Mouse (Mus musculus): Measurements from ENCODE around the gene Dynlt1c.
"Not testable (repeated sequence)": the region's sequence is repeated elsewhere in the genome, so short reads cannot be mapped to it uniquely, and the experiment has no call there.

The Dynlt1c gene

DNA sequence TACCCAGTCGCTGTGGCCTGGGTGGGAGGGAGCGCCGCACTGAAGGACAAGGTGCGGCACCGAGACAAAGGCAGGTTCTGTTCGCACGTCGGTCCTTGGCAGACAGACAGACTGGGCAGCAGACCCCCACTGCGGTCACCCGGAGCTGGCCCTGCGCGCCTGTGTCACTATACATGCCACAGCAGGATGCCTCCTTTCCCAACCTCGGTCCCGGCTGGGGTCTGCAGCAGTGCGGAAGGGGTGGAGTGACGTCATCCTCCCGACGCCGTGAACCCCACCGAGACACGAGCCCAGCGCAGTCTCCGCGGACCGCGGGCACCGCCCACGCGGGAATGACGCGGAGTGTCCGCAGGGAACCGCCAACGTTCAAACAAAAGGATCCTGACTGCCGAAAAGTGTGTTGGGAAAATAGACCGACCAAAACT, 53.6 kb downstream of the Dynlt1c start:
- peak in 1 of 2 experiments; percentile 70 for DNase-seq (ENCODE audit: low spot score in 2 of 2)

DNA sequence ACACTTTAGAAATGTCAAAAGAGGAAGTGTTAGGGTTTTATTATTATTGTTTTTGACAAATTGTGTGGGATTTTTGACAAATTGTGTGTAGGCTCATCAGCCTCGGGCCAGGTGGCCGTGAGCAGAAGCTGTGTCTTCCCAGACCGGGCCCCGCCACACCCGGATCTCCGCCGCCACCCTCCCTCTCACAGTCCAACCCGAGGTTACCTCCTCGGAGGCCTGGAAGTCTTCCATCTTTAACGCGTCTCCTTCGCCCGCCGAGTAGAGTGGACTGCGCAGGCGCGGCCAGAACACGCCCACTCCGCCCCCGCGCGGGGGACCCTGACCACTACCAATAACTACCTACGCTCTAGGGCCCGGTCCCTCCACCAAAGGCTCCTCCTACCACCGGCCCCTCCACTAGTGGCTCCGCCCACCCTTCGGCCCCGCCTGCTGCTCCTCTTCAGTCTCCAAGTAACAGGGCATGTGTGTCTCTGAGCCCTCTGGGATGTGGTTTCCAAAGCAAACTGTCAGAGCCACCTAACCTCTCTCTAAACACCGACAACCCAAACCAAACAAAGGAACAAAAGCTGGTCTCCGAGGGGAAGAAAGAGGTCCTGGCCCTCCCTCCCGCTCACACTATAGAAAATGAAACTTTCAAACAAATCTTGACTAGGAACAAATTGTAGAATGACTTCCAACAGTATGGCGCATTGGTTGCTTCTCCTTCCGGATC, 54.3 kb downstream of the Dynlt1c start, which contains the start of gene Dynlt1f:
TSS of gene Dynlt1f (minus strand) at position 334 of the 715 bp plus-strand sequence.
- DNase-seq (ENCODE audit: low spot score in 2 of 2), result peak; percentile 65 to 71

DNA sequence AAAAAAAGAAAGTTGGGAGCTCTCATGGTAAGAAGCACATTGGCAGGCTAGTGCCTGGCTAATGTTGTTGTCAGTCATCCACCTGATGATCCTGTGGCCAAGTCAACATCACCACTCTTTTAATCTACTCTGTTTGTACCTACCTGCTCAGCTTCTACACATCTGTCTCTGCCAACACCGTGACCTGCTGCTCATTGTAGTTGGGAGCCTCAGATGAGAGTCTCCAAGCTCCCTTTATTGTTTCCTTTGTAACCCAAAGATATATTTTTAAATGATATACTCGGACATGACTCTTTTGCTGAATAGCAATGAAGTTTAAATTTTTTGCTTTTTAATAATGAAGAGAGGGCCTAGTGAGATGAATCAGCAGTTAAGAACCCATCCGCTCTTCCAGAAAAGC, 55.0 kb downstream of the Dynlt1c start:
- DNase-seq (ENCODE audit: low spot score in 2 of 2), result not testable (repeated sequence)

DNA sequence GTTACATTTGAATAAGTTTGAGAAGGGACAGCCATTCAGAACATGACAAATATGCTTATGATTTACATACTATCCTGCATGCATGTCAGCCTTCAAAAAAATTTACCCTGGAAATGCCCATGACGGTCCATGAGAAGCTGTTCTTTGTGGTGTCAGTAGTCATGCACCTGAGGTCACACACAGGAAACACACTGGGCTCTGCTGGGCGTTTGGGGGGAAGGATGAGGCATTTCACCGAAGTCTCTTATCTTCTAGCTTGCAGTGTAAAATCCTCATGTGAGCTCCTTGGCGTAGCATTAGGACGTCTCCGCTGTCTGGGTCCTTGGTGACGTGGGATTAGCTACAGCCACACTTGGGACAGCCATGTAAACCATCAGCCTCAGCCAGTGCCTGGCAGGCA, 57.3 kb downstream of the Dynlt1c start, which contains the start of gene Sytl3:
TSS of gene Sytl3 (plus strand) at position 293 of the 400 bp plus-strand sequence.
- not testable (repeated sequence) for DNase-seq (ENCODE audit: low spot score in 2 of 2)
